Mouse (Mus musculus): ENCODE measurements around the gene Ercc4.

DNA sequence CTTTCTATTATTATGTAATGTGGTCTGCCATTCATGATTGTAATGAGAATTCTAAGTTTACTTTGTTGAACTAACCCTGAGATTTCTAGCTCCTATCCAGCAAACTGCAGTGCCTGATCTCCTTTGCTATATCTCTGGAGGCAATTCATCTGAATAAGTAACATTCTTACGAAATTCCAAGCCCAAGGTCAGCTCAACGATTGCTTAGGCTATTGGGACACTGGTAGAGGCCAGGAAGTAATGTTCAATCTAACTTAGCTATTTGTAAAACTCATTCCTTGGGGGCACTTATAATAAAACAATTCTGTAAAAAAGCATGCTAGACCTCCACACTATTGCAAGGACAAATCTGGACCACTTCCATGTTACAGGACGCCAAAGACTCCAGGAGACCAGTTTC, 58.2 kb downstream of the Ercc4 start:
- TF ChIP-seq FLI1 (IDR thresholded peaks at IDR 0.05; ENCODE audit: low read length) = no peak
- no peak for TF ChIP-seq GATA1 (IDR thresholded peaks at IDR 0.05; ENCODE audit: borderline replicate concordance, low read length)

Measured in megakaryocyte, embryonic 14.5 days (primary cell).